Mouse (Mus musculus): ENCODE measurements around the gene Tacc2. TPM values are rescaled to one million over a fixed set of nuclear protein-coding genes. Genes with fewer than 3 reads are reported as not detected.

Gene Tacc2
- polyA plus RNA-seq, 1 experiment: 80.9 TPM

DNA sequence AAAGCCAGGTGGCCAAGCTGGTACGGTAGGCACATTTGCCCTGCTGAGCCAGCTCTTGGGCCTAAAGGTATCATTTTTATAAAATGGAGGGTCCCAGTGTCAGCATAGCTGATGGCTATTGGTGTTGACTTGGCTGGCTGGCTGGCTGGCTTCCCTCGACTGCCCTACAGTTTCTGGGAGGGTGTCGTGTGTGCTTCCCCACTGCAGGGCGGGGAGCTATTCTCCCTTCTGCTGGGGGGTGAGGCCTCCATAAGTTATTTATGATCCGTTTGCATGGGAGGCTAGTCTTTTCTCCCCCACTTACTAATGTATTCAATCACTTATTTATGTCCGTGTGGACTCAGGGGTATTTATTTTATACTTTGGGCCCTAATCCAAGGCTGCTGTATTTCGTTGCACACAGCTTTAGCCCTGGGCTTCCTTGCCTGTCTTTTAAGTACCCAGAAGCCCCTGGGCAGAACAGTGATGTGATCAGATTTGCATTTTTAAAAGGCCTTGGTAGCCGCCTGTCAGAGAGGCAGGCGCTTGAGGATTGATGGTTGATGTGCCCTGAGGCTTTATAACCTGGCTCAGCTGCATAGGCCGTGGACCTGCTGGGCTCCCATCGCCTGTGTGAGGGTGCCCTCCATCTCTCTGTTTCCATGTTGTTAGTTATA is 99.8 kb downstream of the Tacc2 start:
- H3K27me3 ChIP-seq (ENCODE audit: control insufficient read depth, insufficient read depth, low read length, poor library complexity, severe bottlenecking): no peaks in the 10 kb centered on the region
- no peak overlapping the region for H3K27ac ChIP-seq (ENCODE audit: insufficient read depth, low read length)
- no peak overlapping the region for H3K4me3 ChIP-seq (ENCODE audit: low read depth, low read length)
- no peaks in the 10 kb centered on the region for H3K4me1 ChIP-seq (ENCODE audit: control insufficient read depth, insufficient read depth, low read length)
- no peaks in the 10 kb centered on the region for H3K9me3 ChIP-seq (replicated peaks; ENCODE audit: control insufficient read depth, insufficient read depth, low read length, poor library complexity, severe bottlenecking)
- TF ChIP-seq POLR2A (IDR thresholded peaks at IDR 0.05; ENCODE audit: insufficient read depth, low read length) (no peak), CTCF (IDR thresholded peaks at IDR 0.05; ENCODE audit: low read depth, low read length) (no peak), EP300 (IDR thresholded peaks at IDR 0.05; ENCODE audit: insufficient read depth, low read depth, low read length) (no peak)
- no peak overlapping the region for H3K9ac ChIP-seq (ENCODE audit: low read depth, poor library complexity, severe bottlenecking)
- H3K36me3 ChIP-seq (ENCODE audit: control insufficient read depth, insufficient read depth, low read length, poor library complexity, severe bottlenecking): no peaks in the 10 kb centered on the region

DNA sequence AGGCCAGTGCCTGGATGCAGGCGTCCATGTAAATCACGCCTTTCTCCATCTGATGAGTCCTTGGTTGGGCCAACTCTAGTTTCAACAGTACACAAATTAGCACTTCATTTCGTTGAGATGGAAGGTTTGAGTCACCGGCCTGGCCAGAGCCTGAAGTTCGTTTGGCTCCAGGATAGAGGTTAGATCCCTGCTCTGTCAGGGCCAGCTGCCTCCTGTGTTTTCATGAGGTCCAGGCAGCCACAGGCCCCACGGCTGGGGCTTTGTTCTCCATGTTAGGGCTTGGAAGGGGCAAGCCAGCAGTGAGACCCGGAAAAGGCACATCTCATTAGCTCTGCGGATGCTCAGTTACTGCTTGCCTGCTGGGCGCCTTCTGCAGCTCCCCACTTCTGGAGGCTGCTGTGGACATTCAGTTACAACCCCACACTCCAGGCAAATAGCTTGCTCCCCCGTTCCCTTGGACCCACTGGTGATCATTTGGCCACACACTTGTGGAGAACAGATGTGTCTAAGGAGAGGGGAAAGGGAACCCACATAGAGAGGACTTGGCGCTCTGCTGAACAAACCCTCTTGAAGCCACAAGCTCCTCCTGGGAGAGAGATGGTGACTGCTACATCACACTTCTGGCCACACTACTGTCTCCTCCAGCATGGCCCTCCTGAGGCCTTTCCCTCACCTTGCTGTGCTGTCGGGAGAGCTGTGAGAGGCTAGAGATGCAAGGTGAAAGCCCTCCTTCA is 100.5 kb downstream of the Tacc2 start:
- Histone ChIP-seq H3K9me3 (replicated peaks; ENCODE audit: control insufficient read depth, insufficient read depth, low read length, poor library complexity, severe bottlenecking) (no peaks in the 10 kb centered on the region), H3K27me3 (ENCODE audit: control insufficient read depth, insufficient read depth, low read length, poor library complexity, severe bottlenecking) (no peaks in the 10 kb centered on the region), H3K4me1 (ENCODE audit: control insufficient read depth, insufficient read depth, low read length) (no peaks in the 10 kb centered on the region), H3K36me3 (ENCODE audit: control insufficient read depth, insufficient read depth, low read length, poor library complexity, severe bottlenecking) (no peaks in the 10 kb centered on the region), H3K9ac (ENCODE audit: low read depth, poor library complexity, severe bottlenecking) (no peak overlapping the region), H3K4me3 (ENCODE audit: low read depth, low read length) (no peak overlapping the region), H3K27ac (ENCODE audit: insufficient read depth, low read length) (no peak overlapping the region)
- TF ChIP-seq EP300 (IDR thresholded peaks at IDR 0.05; ENCODE audit: insufficient read depth, low read depth, low read length) (no peak), POLR2A (IDR thresholded peaks at IDR 0.05; ENCODE audit: insufficient read depth, low read length) (no peak), CTCF (IDR thresholded peaks at IDR 0.05; ENCODE audit: low read depth, low read length) (no peak)

DNA sequence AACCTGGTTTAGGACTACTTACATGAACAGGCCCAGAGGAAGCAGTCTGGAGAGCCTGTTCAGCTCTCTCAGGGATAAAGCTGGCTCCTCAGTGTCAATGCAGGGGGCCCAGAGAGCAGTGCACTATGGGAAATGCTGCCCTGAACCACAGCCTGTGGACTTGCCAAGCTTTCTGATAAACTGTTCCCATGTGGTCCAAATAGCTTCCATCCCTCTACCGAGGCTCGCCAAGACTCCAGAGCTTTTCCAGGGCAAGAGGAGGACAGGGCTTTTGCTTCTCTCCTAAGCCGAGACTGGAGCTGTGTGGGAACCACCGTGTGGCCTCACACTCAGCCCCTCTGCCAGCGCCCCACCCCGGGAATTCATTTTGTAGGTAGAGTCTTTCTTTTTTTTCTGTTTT is 101.2 kb downstream of the Tacc2 start:
- no peak for TF ChIP-seq CTCF (IDR thresholded peaks at IDR 0.05; ENCODE audit: low read depth, low read length)
- no peak for TF ChIP-seq EP300 (IDR thresholded peaks at IDR 0.05; ENCODE audit: insufficient read depth, low read depth, low read length)
- no peak for TF ChIP-seq POLR2A (IDR thresholded peaks at IDR 0.05; ENCODE audit: insufficient read depth, low read length)
- H3K36me3 ChIP-seq (ENCODE audit: control insufficient read depth, insufficient read depth, low read length, poor library complexity, severe bottlenecking): no peaks in the 10 kb centered on the region
- no peak overlapping the region for H3K27ac ChIP-seq (ENCODE audit: insufficient read depth, low read length)

DNA sequence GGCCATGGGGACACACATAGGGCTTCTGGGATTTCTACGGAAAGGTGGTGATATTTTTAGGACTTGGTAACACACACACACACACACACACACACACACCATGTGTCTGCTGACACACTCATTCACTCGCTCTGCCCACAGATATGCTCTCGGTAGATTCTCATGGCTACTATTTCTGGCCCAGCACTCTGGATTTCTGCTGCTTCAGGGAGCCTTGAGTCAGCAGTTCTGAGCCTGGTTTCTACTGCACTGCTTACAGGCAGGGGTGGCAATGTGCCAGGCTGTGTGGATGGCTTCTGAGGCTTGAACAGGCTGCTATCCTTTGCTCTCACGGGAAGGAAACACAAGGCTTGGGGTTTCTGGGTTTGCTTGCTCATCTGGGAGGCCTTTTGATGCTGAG is 104.6 kb downstream of the Tacc2 start:
- Histone ChIP-seq H3K4me3 (ENCODE audit: low read depth, low read length) (no peak overlapping the region), H3K4me1 (ENCODE audit: control insufficient read depth, insufficient read depth, low read length) (no peaks in the 10 kb centered on the region), H3K36me3 (ENCODE audit: control insufficient read depth, insufficient read depth, low read length, poor library complexity, severe bottlenecking) (no peaks in the 10 kb centered on the region), H3K27ac (ENCODE audit: insufficient read depth, low read length) (no peak overlapping the region), H3K9me3 (replicated peaks; ENCODE audit: control insufficient read depth, insufficient read depth, low read length, poor library complexity, severe bottlenecking) (no peaks in the 10 kb centered on the region), H3K9ac (ENCODE audit: low read depth, poor library complexity, severe bottlenecking) (no peak overlapping the region), H3K27me3 (ENCODE audit: control insufficient read depth, insufficient read depth, low read length, poor library complexity, severe bottlenecking) (no peaks in the 10 kb centered on the region)
- no peak for TF ChIP-seq POLR2A (IDR thresholded peaks at IDR 0.05; ENCODE audit: insufficient read depth, low read length)
- no peak for TF ChIP-seq EP300 (IDR thresholded peaks at IDR 0.05; ENCODE audit: insufficient read depth, low read depth, low read length)
- TF ChIP-seq CTCF (IDR thresholded peaks at IDR 0.05; ENCODE audit: low read depth, low read length): no peak

More for the DNA sequence above, 101.2 kb downstream of the Tacc2 start:
- H3K9ac ChIP-seq (ENCODE audit: low read depth, poor library complexity, severe bottlenecking): no peak overlapping the region
- no peaks in the 10 kb centered on the region for H3K9me3 ChIP-seq (replicated peaks; ENCODE audit: control insufficient read depth, insufficient read depth, low read length, poor library complexity, severe bottlenecking)
- H3K27me3 ChIP-seq (ENCODE audit: control insufficient read depth, insufficient read depth, low read length, poor library complexity, severe bottlenecking): no peaks in the 10 kb centered on the region
- no peaks in the 10 kb centered on the region for H3K4me1 ChIP-seq (ENCODE audit: control insufficient read depth, insufficient read depth, low read length)
- no peak overlapping the region for H3K4me3 ChIP-seq (ENCODE audit: low read depth, low read length)

DNA sequence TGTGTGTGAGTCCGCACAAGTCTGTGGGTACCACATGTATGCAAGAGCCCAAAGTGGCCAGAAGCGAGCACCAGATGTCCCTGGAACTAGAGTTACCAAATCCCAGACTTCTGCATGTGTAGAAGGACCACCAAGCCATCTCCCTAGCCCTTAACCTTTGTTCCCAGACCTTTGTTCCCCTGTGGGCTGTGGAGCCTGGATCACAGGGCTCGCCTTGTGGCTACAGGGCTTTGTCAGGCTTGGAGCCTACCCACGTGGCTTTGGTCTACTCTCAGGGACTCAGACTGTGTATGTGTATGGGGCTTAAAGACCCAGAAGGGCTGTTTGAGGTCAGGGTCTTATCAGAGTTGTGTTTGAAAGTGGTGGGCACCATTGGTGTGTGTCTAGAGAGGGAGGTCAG is 111.4 kb downstream of the Tacc2 start:
- H3K4me3 ChIP-seq (ENCODE audit: low read depth, low read length): no peak overlapping the region
- no peak overlapping the region for H3K9ac ChIP-seq (ENCODE audit: low read depth, poor library complexity, severe bottlenecking)
- H3K27ac ChIP-seq (ENCODE audit: insufficient read depth, low read length): no peak overlapping the region
- H3K27me3 ChIP-seq (ENCODE audit: control insufficient read depth, insufficient read depth, low read length, poor library complexity, severe bottlenecking): no peaks in the 10 kb centered on the region
- H3K36me3 ChIP-seq (ENCODE audit: control insufficient read depth, insufficient read depth, low read length, poor library complexity, severe bottlenecking): no peaks in the 10 kb centered on the region
- TF ChIP-seq EP300 (IDR thresholded peaks at IDR 0.05; ENCODE audit: insufficient read depth, low read depth, low read length) (no peak), CTCF (IDR thresholded peaks at IDR 0.05; ENCODE audit: low read depth, low read length) (no peak), POLR2A (IDR thresholded peaks at IDR 0.05; ENCODE audit: insufficient read depth, low read length) (no peak)
- peaks cover 2% of the 10 kb centered on the region for H3K4me1 ChIP-seq (ENCODE audit: control insufficient read depth, insufficient read depth, low read length)
- H3K9me3 ChIP-seq (replicated peaks; ENCODE audit: control insufficient read depth, insufficient read depth, low read length, poor library complexity, severe bottlenecking): no peaks in the 10 kb centered on the region

DNA sequence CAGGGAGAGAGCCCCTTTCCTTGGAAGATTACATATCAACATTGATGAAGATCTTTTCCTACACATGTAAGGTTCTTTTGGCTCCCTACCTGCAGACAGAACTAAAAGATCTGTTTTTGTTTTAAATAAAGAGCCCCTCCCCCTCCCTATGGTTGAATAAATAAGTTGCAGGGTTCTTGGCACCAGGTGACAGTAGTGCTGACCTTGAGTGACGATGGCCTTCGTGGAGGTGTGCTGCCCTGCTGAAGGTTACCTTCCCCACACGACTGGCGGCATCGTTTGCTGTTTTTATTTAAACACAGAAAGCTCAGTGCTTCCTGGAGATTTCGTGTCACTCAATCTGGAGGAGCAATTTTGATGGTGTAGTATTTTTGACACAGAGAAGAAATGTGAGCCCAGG is 113.6 kb downstream of the Tacc2 start:
- no peaks in the 10 kb centered on the region for H3K27me3 ChIP-seq (ENCODE audit: control insufficient read depth, insufficient read depth, low read length, poor library complexity, severe bottlenecking)
- no peak overlapping the region for H3K9ac ChIP-seq (ENCODE audit: low read depth, poor library complexity, severe bottlenecking)
- H3K4me1 ChIP-seq (ENCODE audit: control insufficient read depth, insufficient read depth, low read length): peaks cover 3% of the 10 kb centered on the region
- no peaks in the 10 kb centered on the region for H3K36me3 ChIP-seq (ENCODE audit: control insufficient read depth, insufficient read depth, low read length, poor library complexity, severe bottlenecking)
- TF ChIP-seq EP300 (IDR thresholded peaks at IDR 0.05; ENCODE audit: insufficient read depth, low read depth, low read length) (no peak), CTCF (IDR thresholded peaks at IDR 0.05; ENCODE audit: low read depth, low read length) (no peak), POLR2A (IDR thresholded peaks at IDR 0.05; ENCODE audit: insufficient read depth, low read length) (no peak)
- H3K4me3 ChIP-seq (ENCODE audit: low read depth, low read length): no peak overlapping the region
- no peaks in the 10 kb centered on the region for H3K9me3 ChIP-seq (replicated peaks; ENCODE audit: control insufficient read depth, insufficient read depth, low read length, poor library complexity, severe bottlenecking)
- no peak overlapping the region for H3K27ac ChIP-seq (ENCODE audit: insufficient read depth, low read length)

Data from ES-Bruce4 (cell line).